Mouse (Mus musculus): ENCODE data around the gene Drc3. TPM values are rescaled to one million over a fixed set of nuclear protein-coding genes. Genes with fewer than 3 reads are reported as not detected.
A peak's percentile ranks its signal among the peaks of the same experiment; 100 is the strongest.

The Drc3 gene
- polyA plus RNA-seq, 1 experiment from 2014 or later, result 2.6 TPM

DNA sequence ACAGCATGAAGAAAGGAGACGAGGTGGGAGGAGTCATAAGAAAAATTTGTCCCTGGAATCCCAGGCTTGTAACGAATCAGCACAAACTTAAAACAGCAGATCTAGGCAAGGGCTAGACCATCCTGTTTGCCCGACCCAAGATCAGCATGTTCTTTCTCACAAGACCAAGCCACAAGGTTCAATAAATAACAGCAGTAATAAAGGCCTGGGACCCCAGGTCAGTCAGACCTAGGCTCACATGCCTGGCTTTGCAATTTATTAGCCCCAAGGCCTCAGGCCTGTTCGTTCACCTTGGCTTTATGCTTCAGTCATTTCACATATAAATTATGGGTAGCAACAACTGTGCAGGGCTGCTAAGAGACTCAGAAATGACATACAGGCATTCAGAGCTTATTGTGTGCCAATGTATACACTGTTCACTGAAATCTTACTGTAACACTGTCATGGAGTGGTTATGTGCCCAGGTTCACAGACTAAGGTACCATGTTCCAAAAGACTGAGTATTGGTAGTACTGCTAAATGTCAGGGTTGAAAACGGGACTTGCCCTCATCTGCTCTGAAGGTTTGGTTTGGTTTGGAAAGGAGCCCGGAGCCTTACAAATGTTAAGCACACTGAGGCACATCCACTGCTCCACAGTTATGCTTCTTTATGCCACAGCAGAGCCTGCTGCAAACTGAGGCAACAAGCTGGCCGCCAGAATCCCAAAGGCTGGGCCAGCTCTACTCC lies 35.6 kb upstream of the Drc3 start:
- no peak overlapping the region for H3K27ac ChIP-seq
- no peak overlapping the region for H3K9ac ChIP-seq
- ATAC-seq (ENCODE audit: low FRiP score, low read depth), result no peak
- H3K27me3 ChIP-seq (replicated peaks), result no peaks in the 10 kb centered on the region
- WGBS, result 73% methylated on average over 7 of the region's 7 CpGs
- H3K9me3 ChIP-seq, result no peaks in the 10 kb centered on the region
- no peak overlapping the region for H3K4me2 ChIP-seq (replicated peaks)
- H3K4me1 ChIP-seq, result peaks cover 46% of the 10 kb centered on the region
- H3K36me3 ChIP-seq, result no peaks in the 10 kb centered on the region
- H3K4me3 ChIP-seq, result no peak overlapping the region

GRCm38 (mm10) chr11:60318716-60319115 lies 34.4 kb upstream of the Drc3 start:
- Histone ChIP-seq H3K27me3 (replicated peaks) (no peaks in the 10 kb centered on the region), H3K36me3 (no peaks in the 10 kb centered on the region), H3K4me2 (replicated peaks) (no peak overlapping the region), H3K9ac (no peak overlapping the region), H3K4me3 (no peak overlapping the region), H3K4me1 (peaks cover 41% of the 10 kb centered on the region), H3K9me3 (no peaks in the 10 kb centered on the region), H3K27ac (no peak overlapping the region)
- 55% methylated on average over 5 of the region's 5 CpGs for WGBS
- ATAC-seq (ENCODE audit: low FRiP score, low read depth), result no peak

DNA sequence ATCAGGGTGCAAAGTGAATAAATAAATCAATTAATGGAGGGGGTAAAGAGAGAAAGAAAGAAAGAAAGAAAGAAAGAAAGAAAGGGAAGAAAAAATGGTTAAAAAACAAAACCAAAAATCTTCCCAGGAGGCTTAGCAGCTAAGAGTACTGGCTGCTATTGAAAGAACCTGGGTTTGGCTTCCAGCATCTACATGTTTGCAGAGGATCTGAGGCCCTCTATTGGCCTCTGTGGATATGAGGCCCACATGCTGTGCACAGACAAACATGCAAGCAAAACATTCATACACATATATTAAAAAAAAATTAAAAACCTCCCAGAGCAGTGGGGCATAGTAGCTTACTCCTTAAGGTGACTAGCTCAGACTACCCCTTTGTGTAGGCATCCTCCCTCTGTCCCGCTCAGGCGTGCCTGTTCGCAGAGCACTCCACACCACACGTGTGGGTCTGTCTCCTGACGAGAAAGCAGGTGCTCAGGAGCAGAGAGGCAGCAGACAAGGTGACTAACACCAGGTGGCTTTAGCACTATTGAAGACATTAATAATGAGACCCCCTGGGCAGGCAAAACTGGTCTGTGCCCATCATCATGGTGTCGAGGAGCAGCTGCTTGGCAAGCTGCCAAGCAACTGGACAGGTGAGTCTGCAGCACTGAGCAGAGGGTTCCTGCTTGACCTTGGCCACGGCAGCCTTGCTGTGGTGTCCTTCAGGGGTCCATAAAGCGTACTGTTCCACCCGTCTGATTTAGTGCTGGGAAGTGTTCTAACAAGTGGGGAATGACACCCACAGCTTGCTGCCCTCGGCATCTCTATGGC lies 33.7 kb upstream of the Drc3 start:
- Histone ChIP-seq H3K9ac (no peak overlapping the region), H3K36me3 (no peaks in the 10 kb centered on the region), H3K27ac (peak overlapping the region; percentile 50; the same call in 1 of the 2 replicates), H3K4me1 (peaks cover 41% of the 10 kb centered on the region), H3K27me3 (replicated peaks) (no peaks in the 10 kb centered on the region), H3K9me3 (no peaks in the 10 kb centered on the region), H3K4me2 (replicated peaks) (no peak overlapping the region), H3K4me3 (no peak overlapping the region)
- ATAC-seq (ENCODE audit: low FRiP score, low read depth), result peak; percentile 41; the same call in 1 of the 2 replicates
- 57% methylated on average over 10 of the region's 10 CpGs for WGBS

GRCm38 (mm10) chr11:60320426-60321037 lies 32.6 kb upstream of the Drc3 start:
- Histone ChIP-seq H3K4me3 (no peak overlapping the region), H3K9ac (no peak overlapping the region), H3K4me1 (peaks cover 41% of the 10 kb centered on the region), H3K36me3 (no peaks in the 10 kb centered on the region), H3K4me2 (replicated peaks) (no peak overlapping the region), H3K9me3 (no peaks in the 10 kb centered on the region), H3K27me3 (replicated peaks) (no peaks in the 10 kb centered on the region), H3K27ac (0 out of 2 replicates have a peak overlapping the region, but pooled peaks have one; percentile 50)
- no peak for ATAC-seq (ENCODE audit: low FRiP score, low read depth)
- 56% methylated on average over 8 of the region's 8 CpGs for WGBS

GRCm38 (mm10) chr11:60321438-60321837 lies 31.7 kb upstream of the Drc3 start:
- Histone ChIP-seq H3K9ac (no peak overlapping the region), H3K4me1 (peaks cover 39% of the 10 kb centered on the region), H3K9me3 (no peaks in the 10 kb centered on the region), H3K27ac (no peak overlapping the region), H3K27me3 (replicated peaks) (no peaks in the 10 kb centered on the region), H3K4me3 (no peak overlapping the region), H3K4me2 (replicated peaks) (no peak overlapping the region), H3K36me3 (no peaks in the 10 kb centered on the region)
- no peak for ATAC-seq (ENCODE audit: low FRiP score, low read depth)
- WGBS, result 87% methylated on average over 2 of the region's 2 CpGs

- Histone ChIP-seq H3K4me1 (peaks cover 18% of the 10 kb centered on the region), H3K9me3 (no peaks in the 10 kb centered on the region), H3K36me3 (no peaks in the 10 kb centered on the region), H3K4me3 (no peak overlapping the region), H3K27me3 (replicated peaks) (no peaks in the 10 kb centered on the region), H3K27ac (no peak overlapping the region), H3K9ac (no peak overlapping the region), H3K4me2 (replicated peaks) (no peak overlapping the region)
- no peak for ATAC-seq (ENCODE audit: low FRiP score, low read depth)
These were observed 29.4 kb upstream of the Drc3 start for GRCm38 (mm10) chr11:60323731-60324130.

GRCm38 (mm10) chr11:60330551-60330950 lies 22.6 kb upstream of the Drc3 start:
- no peaks in the 10 kb centered on the region for H3K36me3 ChIP-seq
- no peak for ATAC-seq (ENCODE audit: low FRiP score, low read depth)

GRCm38 (mm10) chr11:60333461-60333860 lies 19.7 kb upstream of the Drc3 start:
- no peaks in the 10 kb centered on the region for H3K27me3 ChIP-seq (replicated peaks)

More at GRCm38 (mm10) chr11:60330551-60330950, 22.6 kb upstream of the Drc3 start:
- 89% methylated on average over 4 of the region's 4 CpGs for whole genome bisulfite sequencing
- Histone ChIP-seq H3K4me2 (replicated peaks) (no peak overlapping the region), H3K27me3 (replicated peaks) (no peaks in the 10 kb centered on the region), H3K4me3 (no peak overlapping the region), H3K27ac (no peak overlapping the region), H3K9ac (no peak overlapping the region), H3K4me1 (no peaks in the 10 kb centered on the region), H3K9me3 (no peaks in the 10 kb centered on the region)

DNA sequence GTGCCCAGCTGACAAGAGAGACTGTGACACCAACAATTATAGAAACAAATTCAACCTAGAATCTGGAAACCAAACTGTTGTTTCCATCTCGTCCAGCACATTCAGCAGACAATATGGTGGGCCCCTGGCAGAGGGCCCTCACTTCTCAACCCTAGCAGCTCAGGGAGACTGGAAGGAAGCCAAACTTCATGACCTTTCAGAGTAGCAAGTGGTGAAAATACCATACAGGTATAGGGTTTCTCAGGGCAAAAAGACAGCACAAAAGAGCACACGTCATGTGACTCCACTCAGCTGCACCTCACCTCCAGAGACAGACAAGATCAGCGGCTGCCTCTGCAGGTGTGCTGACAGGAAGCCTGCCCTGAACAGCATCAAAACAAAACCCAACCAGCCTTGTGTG lies 19.0 kb upstream of the Drc3 start:
- no peak overlapping the region for H3K4me2 ChIP-seq (replicated peaks)
- WGBS, result 78% methylated on average over 3 of the region's 3 CpGs
- no peak overlapping the region for H3K27ac ChIP-seq
- no peaks in the 10 kb centered on the region for H3K4me1 ChIP-seq
- no peaks in the 10 kb centered on the region for H3K27me3 ChIP-seq (replicated peaks)
- ATAC-seq (ENCODE audit: low FRiP score, low read depth), result no peak
- no peaks in the 10 kb centered on the region for H3K9me3 ChIP-seq
- no peak overlapping the region for H3K9ac ChIP-seq
- H3K36me3 ChIP-seq, result no peaks in the 10 kb centered on the region; the same call in 1 of the 2 replicates
- no peak overlapping the region for H3K4me3 ChIP-seq

More at GRCm38 (mm10) chr11:60333461-60333860, 19.7 kb upstream of the Drc3 start:
- no peak overlapping the region for H3K4me2 ChIP-seq (replicated peaks)
- H3K9me3 ChIP-seq, result no peaks in the 10 kb centered on the region
- H3K36me3 ChIP-seq, result no peaks in the 10 kb centered on the region; the same call in 1 of the 2 replicates
- WGBS, result 86% methylated on average over 5 of the region's 5 CpGs
- H3K27ac ChIP-seq, result no peak overlapping the region
- H3K4me3 ChIP-seq, result no peak overlapping the region
- no peak overlapping the region for H3K9ac ChIP-seq
- no peaks in the 10 kb centered on the region for H3K4me1 ChIP-seq
- no peak for ATAC-seq (ENCODE audit: low FRiP score, low read depth)

DNA sequence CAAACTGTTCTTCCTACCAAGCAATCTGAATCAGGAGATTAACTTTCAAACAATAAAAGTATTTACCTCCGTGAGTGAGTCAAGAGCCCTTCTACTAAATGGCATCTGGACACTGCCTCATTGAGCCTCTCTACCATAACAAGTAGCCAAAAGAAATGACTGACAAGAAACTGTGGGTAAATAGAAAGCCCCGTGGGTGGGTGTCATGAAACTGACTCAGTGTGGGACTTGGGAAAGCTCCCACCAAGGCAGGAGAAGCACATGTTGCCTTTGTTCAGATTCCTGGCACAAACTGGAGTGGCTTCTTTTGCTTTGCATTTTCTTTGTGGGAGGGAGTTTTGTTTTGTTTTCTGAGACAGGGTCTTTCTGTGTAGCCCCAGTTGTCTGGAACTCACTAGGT lies 17.4 kb upstream of the Drc3 start:
- WGBS, result 85% methylated on average over 2 of the region's 2 CpGs
- H3K9ac ChIP-seq, result no peak overlapping the region
- no peak overlapping the region for H3K4me2 ChIP-seq (replicated peaks)
- H3K4me1 ChIP-seq, result no peaks in the 10 kb centered on the region
- ATAC-seq (ENCODE audit: low FRiP score, low read depth), result no peak
- H3K36me3 ChIP-seq, result no peaks in the 10 kb centered on the region; the same call in 1 of the 2 replicates
- H3K4me3 ChIP-seq, result no peak overlapping the region
- H3K27ac ChIP-seq, result no peak overlapping the region
- H3K27me3 ChIP-seq (replicated peaks), result no peaks in the 10 kb centered on the region
- no peaks in the 10 kb centered on the region for H3K9me3 ChIP-seq

DNA sequence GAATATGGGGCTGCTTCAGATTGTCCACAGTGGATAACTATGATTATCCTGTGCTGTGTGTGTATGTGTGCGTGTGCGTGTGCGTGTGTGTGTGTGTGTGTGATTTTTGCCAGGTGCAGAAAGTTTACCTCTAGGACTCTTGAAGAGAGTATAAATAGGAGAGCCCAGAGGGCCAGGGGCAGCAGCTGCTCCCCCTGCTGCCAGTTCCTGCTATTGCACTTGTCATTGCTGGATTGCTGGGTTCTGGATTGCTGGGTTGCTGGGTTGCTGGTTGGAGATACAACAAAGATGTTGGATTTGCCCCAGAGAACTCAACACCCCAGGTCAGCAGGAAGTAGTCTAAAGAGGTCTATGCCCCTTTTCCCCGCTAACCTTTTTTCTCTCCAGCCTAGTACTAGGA lies 14.8 kb upstream of the Drc3 start:
- Histone ChIP-seq H3K4me2 (replicated peaks) (no peak overlapping the region), H3K36me3 (no peaks in the 10 kb centered on the region; the same call in 1 of the 2 replicates), H3K9ac (no peak overlapping the region), H3K27ac (no peak overlapping the region), H3K9me3 (no peaks in the 10 kb centered on the region), H3K4me1 (no peaks in the 10 kb centered on the region), H3K27me3 (replicated peaks) (no peaks in the 10 kb centered on the region), H3K4me3 (no peak overlapping the region)
- no peak for ATAC-seq (ENCODE audit: low FRiP score, low read depth)
- WGBS, result 69% methylated on average over 4 of the region's 4 CpGs

- Histone ChIP-seq H3K27ac (no peak overlapping the region), H3K27me3 (replicated peaks) (no peaks in the 10 kb centered on the region), H3K4me2 (replicated peaks) (no peak overlapping the region), H3K4me3 (no peak overlapping the region), H3K9ac (no peak overlapping the region), H3K36me3 (no peaks in the 10 kb centered on the region; the same call in 1 of the 2 replicates), H3K4me1 (no peaks in the 10 kb centered on the region), H3K9me3 (no peaks in the 10 kb centered on the region)
- ATAC-seq (ENCODE audit: low FRiP score, low read depth), result no peak
- 93% methylated on average over 12 of the region's 12 CpGs for WGBS
These were observed 13.8 kb upstream of the Drc3 start for GRCm38 (mm10) chr11:60339361-60339760.
